Mouse (Mus musculus): ENCODE results near the gene Ndufaf2.

Gene Ndufaf2

GRCm38 (mm10) chr13:108039375-108039774 is 119.0 kb downstream of the Ndufaf2 start:
- DNase-seq (ENCODE audit: low spot score) = no peak

- DNase-seq (ENCODE audit: low spot score) = no peak
Observed at GRCm38 (mm10) chr13:108032789-108033188, 125.6 kb downstream of the Ndufaf2 start.

GRCm38 (mm10) chr13:108025802-108026201 is 132.6 kb downstream of the Ndufaf2 start:
- no peak for DNase-seq (ENCODE audit: low spot score)

- no peak for DNase-seq (ENCODE audit: low spot score)
Observed at GRCm38 (mm10) chr13:108017349-108017748, 141.1 kb downstream of the Ndufaf2 start.

- no peak for DNase-seq (ENCODE audit: low spot score)
Observed at GRCm38 (mm10) chr13:108015166-108015565, 143.3 kb downstream of the Ndufaf2 start.

- DNase-seq (ENCODE audit: low spot score) = no peak
Observed at GRCm38 (mm10) chr13:108013839-108014238, 144.6 kb downstream of the Ndufaf2 start.

GRCm38 (mm10) chr13:108013110-108013509 is 145.3 kb downstream of the Ndufaf2 start:
- DNase-seq (ENCODE audit: low spot score) = no peak

- DNase-seq (ENCODE audit: low spot score) = no peak
Observed at GRCm38 (mm10) chr13:108007861-108008260, 150.6 kb downstream of the Ndufaf2 start.

- DNase-seq (ENCODE audit: low spot score) = no peak
Observed at GRCm38 (mm10) chr13:107996301-107996700, 162.1 kb downstream of the Ndufaf2 start.

GRCm38 (mm10) chr13:107995211-107995610 is 163.2 kb downstream of the Ndufaf2 start:
- DNase-seq (ENCODE audit: low spot score) = no peak

GRCm38 (mm10) chr13:107992573-107992972 is 165.8 kb downstream of the Ndufaf2 start:
- DNase-seq (ENCODE audit: low spot score) = no peak

- DNase-seq (ENCODE audit: low spot score) = no peak
Observed at GRCm38 (mm10) chr13:107984641-107985040, 173.8 kb downstream of the Ndufaf2 start.

- no peak for DNase-seq (ENCODE audit: low spot score)
Observed at GRCm38 (mm10) chr13:107984186-107984585, 174.2 kb downstream of the Ndufaf2 start.

GRCm38 (mm10) chr13:107983231-107983847 is 175.1 kb downstream of the Ndufaf2 start:
- no peak for DNase-seq (ENCODE audit: low spot score)

GRCm38 (mm10) chr13:107979461-107979860 is 179.0 kb downstream of the Ndufaf2 start:
- no peak for DNase-seq (ENCODE audit: low spot score)

- DNase-seq (ENCODE audit: low spot score) = no peak
Observed at GRCm38 (mm10) chr13:107976886-107977656, 181.4 kb downstream of the Ndufaf2 start.

- no peak for DNase-seq (ENCODE audit: low spot score)
Observed at GRCm38 (mm10) chr13:107972451-107972850, 186.0 kb downstream of the Ndufaf2 start.

- DNase-seq (ENCODE audit: low spot score) = no peak
Observed at GRCm38 (mm10) chr13:107971868-107972267, 186.6 kb downstream of the Ndufaf2 start.

- DNase-seq (ENCODE audit: low spot score) = no peak
Observed at GRCm38 (mm10) chr13:107970422-107971142, 187.8 kb downstream of the Ndufaf2 start.

GRCm38 (mm10) chr13:107969961-107970391 is 188.4 kb downstream of the Ndufaf2 start:
- no peak for DNase-seq (ENCODE audit: low spot score)

- no peak for DNase-seq (ENCODE audit: low spot score)
Observed at GRCm38 (mm10) chr13:107964616-107965015, 193.8 kb downstream of the Ndufaf2 start.

- no peak for DNase-seq (ENCODE audit: low spot score)
Observed at GRCm38 (mm10) chr13:107963471-107963870, 195.0 kb downstream of the Ndufaf2 start.

- DNase-seq (ENCODE audit: low spot score) = no peak
Observed at GRCm38 (mm10) chr13:107962741-107963140, 195.7 kb downstream of the Ndufaf2 start.

Measured in ovary, postnatal 14 days (tissue).